Mouse (Mus musculus) lung, adult 2 months (tissue): ENCODE results near the gene Slc22a1.

ENCODE experiments used
- CTCF ChIP-seq: fragments of 200-500 bp; IDR thresholded peaks from 2 replicates; pipeline ENCODE4 v1.5.1; 2011; ENCODE audit warnings: mild to moderate bottlenecking, low read length, control low read depth; ENCODE audit not compliant: insufficient read depth
- POLR2A ChIP-seq: fragments of 200-500 bp; IDR thresholded peaks from 2 replicates; pipeline ENCODE4 v1.6.1; 2011; ENCODE audit warnings: low read depth, mild to moderate bottlenecking, control low read depth, low read length, borderline replicate concordance; ENCODE audit errors: extremely low read depth

DNA sequence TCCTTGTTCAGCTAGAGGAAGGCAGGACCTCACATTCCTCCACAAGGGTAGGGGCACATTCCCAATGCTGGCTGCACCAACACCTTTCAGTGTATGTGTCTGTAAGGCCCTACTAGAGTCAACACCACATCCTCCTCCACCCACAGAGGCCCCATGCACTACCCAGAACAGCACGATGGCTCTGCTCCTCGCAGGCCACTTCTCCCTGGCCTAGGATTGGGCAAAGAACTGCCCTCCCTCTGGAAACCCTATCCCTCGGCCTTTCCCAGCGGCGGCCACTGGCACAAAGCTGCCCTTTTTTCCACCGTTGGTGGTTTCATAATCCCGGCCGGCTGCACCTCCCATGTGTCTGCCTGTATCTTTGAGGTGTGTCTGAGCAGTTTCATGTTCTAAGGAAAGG is 47.0 kb upstream of the Slc22a1 start:
- TF ChIP-seq CTCF (no peak), POLR2A (no peak)
